In genomic region chr8:83441656-83442242, GRCm38 (mm10) we compare ENCODE assay signal across 9 mouse cellular contexts. TPM values are rescaled to one million over a fixed set of nuclear protein-coding genes. Genes with fewer than 3 reads are reported as not detected.
DNase-seq lines count a peak whose midpoint lies in the region; ATAC-seq and TF ChIP-seq lines count a peak whose summit lies in the region.
"Had no signal": no experiment of that assay in that cellular context is flagged by ENCODE, and none has a peak within 500 bp of the region (broad histone marks: within the 10 kb centered on the region; RNA-seq: fewer than 3 reads in every experiment).

No protein-coding gene starts in this region.

- H3K36me3 ChIP-seq in spleen, adult 2 months (ENCODE audit: control insufficient read depth, insufficient read depth, low read length): peaks cover 2% of the 10 kb centered on the region
- H3K36me3 ChIP-seq in hindbrain, embryonic 15.5 days: peaks cover 10% of the 10 kb centered on the region
- H3K36me3 ChIP-seq in midbrain, embryonic 16.5 days (ENCODE audit: control insufficient read depth, insufficient read depth, low read length): peaks cover 7% of the 10 kb centered on the region; the same call in 1 of the 2 replicates

- H3K9ac ChIP-seq in hindbrain, embryonic 15.5 days: peak overlapping the region; percentile 88
- H3K9ac ChIP-seq in midbrain, embryonic 16.5 days (ENCODE audit: low read depth, low read length): peak overlapping the region; percentile 94

- no peak for ATAC-seq in hindbrain, embryonic 15.5 days (ENCODE audit: low FRiP score, low read depth)
- no peak; the same call in 1 of the 2 replicates for ATAC-seq in midbrain, embryonic 16.5 days

- H3K4me2 ChIP-seq in hindbrain, embryonic 15.5 days: peak overlapping the region; percentile 64
- peak overlapping the region; percentile 83 for H3K4me2 ChIP-seq in midbrain, embryonic 16.5 days (ENCODE audit: low read length)

- no peaks in the 10 kb centered on the region for H3K9me3 ChIP-seq in hindbrain, embryonic 15.5 days
- H3K9me3 ChIP-seq in midbrain, embryonic 16.5 days (replicated peaks; ENCODE audit: control insufficient read depth, low read length, poor library complexity, severe bottlenecking): 0 out of 2 replicates have a peak, but pooled peaks cover 2% of the 10 kb centered on the region

- H3K4me1 ChIP-seq in cerebellum, adult 2 months (ENCODE audit: control insufficient read depth, insufficient read depth, low read length): no peaks in the 10 kb centered on the region; the same call in 1 of the 2 replicates
- H3K4me1 ChIP-seq in spleen, adult 2 months (ENCODE audit: control insufficient read depth, insufficient read depth, insufficient read length): no peaks in the 10 kb centered on the region; the same call in 1 of the 2 replicates
- H3K4me1 ChIP-seq in hindbrain, embryonic 15.5 days (replicated peaks): peaks cover 25% of the 10 kb centered on the region
- H3K4me1 ChIP-seq in midbrain, embryonic 16.5 days (ENCODE audit: control insufficient read depth, insufficient read depth, low read length): peaks cover 21% of the 10 kb centered on the region

- no peaks in the 10 kb centered on the region for H3K27me3 ChIP-seq in cerebellum, adult 2 months (ENCODE audit: control insufficient read depth, insufficient read depth, low read length)
- H3K27me3 ChIP-seq in spleen, adult 2 months (ENCODE audit: control insufficient read depth, insufficient read depth, low read length): no peaks in the 10 kb centered on the region
- H3K27me3 ChIP-seq in hindbrain, embryonic 15.5 days: no peaks in the 10 kb centered on the region
- H3K27me3 ChIP-seq in midbrain, embryonic 16.5 days (ENCODE audit: control insufficient read depth, insufficient read depth, low read depth, low read length): no peaks in the 10 kb centered on the region

- TF ChIP-seq CTCF in cerebellum, adult 2 months (IDR thresholded peaks at IDR 0.05; ENCODE audit: borderline replicate concordance, insufficient read depth, low read depth, low read length): no peak
- TF ChIP-seq CTCF in spleen, adult 2 months (IDR thresholded peaks at IDR 0.05; ENCODE audit: extremely low read depth, insufficient read depth, insufficient read length, insufficient replicate concordance): no peak

- TF ChIP-seq POLR2A in cerebellum, adult 2 months (IDR thresholded peaks at IDR 0.05; ENCODE audit: borderline replicate concordance, insufficient read depth, low read length): no peak
- TF ChIP-seq POLR2A in spleen, adult 2 months (IDR thresholded peaks at IDR 0.05; ENCODE audit: low read depth, low read length): no peak

- under 1% methylated on average over 29 of the region's 29 CpGs for WGBS in cerebellum, adult 2 months
- 2% methylated on average over 29 of the region's 29 CpGs for WGBS in spleen, adult 2 months
- WGBS in hindbrain, embryonic 15.5 days: 1% methylated on average over 29 of the region's 29 CpGs
- WGBS in midbrain, embryonic 16.5 days: under 1% methylated on average over 29 of the region's 29 CpGs

- peak overlapping the region; percentile 24; the same call in 1 of the 2 replicates for H3K27ac ChIP-seq in cerebellum, adult 2 months (ENCODE audit: insufficient read depth, low read length)
- H3K27ac ChIP-seq in spleen, adult 2 months (ENCODE audit: insufficient read depth, low read length): peak overlapping the region; percentile 21; the same call in 1 of the 2 replicates
- peak overlapping the region; percentile 88 for H3K27ac ChIP-seq in hindbrain, embryonic 15.5 days (replicated peaks)
- peak overlapping the region; percentile 93 for H3K27ac ChIP-seq in midbrain, embryonic 16.5 days (ENCODE audit: low read length)

- peak overlapping the region; percentile 68 for H3K4me3 ChIP-seq in cerebellum, adult 2 months (replicated peaks; ENCODE audit: insufficient read depth, low read depth, low read length)
- H3K4me3 ChIP-seq in spleen, adult 2 months (ENCODE audit: extremely low read depth, insufficient read depth, insufficient read length): peak overlapping the region; percentile 77
- peak overlapping the region; percentile 69 for H3K4me3 ChIP-seq in hindbrain, embryonic 15.5 days
- peak overlapping the region; percentile 86 for H3K4me3 ChIP-seq in midbrain, embryonic 16.5 days (ENCODE audit: low read depth, low read length)

- DNase-seq in cerebellum, adult 2 months: no peak
- DNase-seq in cerebellum, postnatal 36 days: no peak
- DNase-seq in spleen, adult 2 months (ENCODE audit: low read depth in 1 of 2, low spot score in 2 of 2): no peak
- no peak for DNase-seq in spleen, postnatal 36 days (ENCODE audit: low spot score in 2 of 2)
- no peak for DNase-seq in thymus, postnatal 14 days
- DNase-seq in layer of hippocampus, postnatal 36 days: no peak

RNA-seq across cellular contexts. Expression of gene Scoc, which starts 16.4 kb away (rescaled TPM):
- polyA plus RNA-seq in cerebellum, adult 2 months (2012; rRNA removed): 289 and 298 TPM in 2 replicates
- 1.9 and 2.0 TPM in 2 replicates for polyA plus RNA-seq in spleen, adult 2 months (2012; rRNA removed)
- polyA plus RNA-seq in hindbrain, embryonic 15.5 days (2015; fragmentation: Nextera tagmentation; extraction: Ambion mirVana): 268 and 277 TPM in 2 replicates
- polyA plus RNA-seq in midbrain, embryonic 16.5 days (2015; fragmentation: Nextera tagmentation; extraction: Ambion mirVana): 327 and 361 TPM in 2 replicates
- 100 to 1,000 TPM; 213 to 246 TPM for total RNA-seq in layer of hippocampus, postnatal 36 days (2021)

RNA-seq across cellular contexts. Expression of gene Clgn, which starts 52.1 kb away (rescaled TPM):
- polyA plus RNA-seq in cerebellum, adult 2 months (2012; rRNA removed): 12.2 and 14.5 TPM in 2 replicates
- polyA plus RNA-seq in spleen, adult 2 months (2012; rRNA removed): 0.01 TPM in 1 of 2 replicates, not detected in the other
- 14.1 and 14.3 TPM in 2 replicates for polyA plus RNA-seq in hindbrain, embryonic 15.5 days (2015; fragmentation: Nextera tagmentation; extraction: Ambion mirVana)
- 11.5 and 12.6 TPM in 2 replicates for polyA plus RNA-seq in midbrain, embryonic 16.5 days (2015; fragmentation: Nextera tagmentation; extraction: Ambion mirVana)
- total RNA-seq in layer of hippocampus, postnatal 36 days (2021): 1 to 10 TPM; 8.3 to 9.2 TPM
- total RNA-seq: hematopoietic stem cell, adult 5-6 weeks had no signal

Comparison
In these comparisons a context has a peak if more than half of its experiments do, and no peak if none do; other contexts are left out.
1. H3K27ac ChIP-seq: peak in every context shown above with its lines; median percentile 93 in midbrain, embryonic 16.5 days; 88 in hindbrain, embryonic 15.5 days; 24 in cerebellum, adult 2 months; 21 in spleen, adult 2 months.
2. RNA of gene Scoc, which starts 16.4 kb away (polyA plus RNA-seq): 327 to 361 TPM in midbrain, embryonic 16.5 days, 289 to 298 TPM in cerebellum, adult 2 months and 268 to 277 TPM in hindbrain, embryonic 15.5 days; 1.9 to 2.0 TPM in spleen, adult 2 months; every median in the first group is over 10 times any median in the second.
3. RNA of gene Clgn, which starts 52.1 kb away (polyA plus RNA-seq): 12.2 to 14.5 TPM in cerebellum, adult 2 months, 14.1 to 14.3 TPM in hindbrain, embryonic 15.5 days and 11.5 to 12.6 TPM in midbrain, embryonic 16.5 days; 0.01 TPM in spleen, adult 2 months; every median in the first group is over 10 times any median in the second.
4. Peak in every context shown above with its lines, with median percentiles within 50 percentile points of each other: H3K4me3 ChIP-seq.